Mouse (Mus musculus): ENCODE measurements at regions not wholly inside any gene's neighbourhood (a gene's known extent, or its start where the extent isn't known, plus 50 kb on each side); places are given as distances from the start of the nearest gene placed in this dataset.
"Not testable (repeated sequence)": the region's sequence is repeated elsewhere in the genome, so short reads cannot be mapped to it uniquely, and the experiment has no call there.

DNA sequence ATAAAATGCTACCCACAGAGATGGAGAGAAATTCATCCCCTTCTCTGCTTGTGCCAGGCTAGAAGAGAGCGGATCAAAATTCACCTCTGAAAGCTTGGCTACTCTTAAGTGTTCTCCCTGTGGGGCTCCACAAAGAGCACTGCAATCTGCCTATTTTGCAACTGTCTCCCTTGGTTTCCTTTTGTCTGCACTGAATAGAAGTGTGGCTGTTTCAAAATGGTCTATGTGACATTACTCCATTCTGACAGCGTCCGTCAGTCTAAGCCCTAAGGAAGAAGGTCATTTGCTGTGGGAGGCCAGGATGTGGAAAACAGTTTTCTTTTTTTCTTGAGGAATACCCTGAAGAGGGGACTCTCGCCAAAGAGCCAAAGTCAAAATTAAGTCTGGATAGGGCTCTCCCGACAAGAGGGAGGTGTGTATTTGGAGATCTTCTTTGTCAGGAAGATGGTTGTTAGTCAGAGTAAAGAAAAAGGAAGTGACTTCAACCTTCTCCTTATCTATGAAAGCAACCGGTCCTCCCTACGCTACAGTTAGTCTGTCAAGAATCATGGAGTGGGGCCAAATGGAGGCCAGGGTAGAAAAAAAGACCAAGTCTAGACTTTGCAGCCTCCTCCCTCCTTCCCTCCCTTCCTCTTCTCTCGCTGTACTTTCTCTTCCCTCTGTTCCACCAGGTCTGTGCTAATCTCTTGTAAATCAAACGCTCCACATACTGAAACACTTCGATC is 198.2 kb upstream of the Hmga2 start:
- no peaks in the 10 kb centered on the region for H3K36me3 ChIP-seq (replicated peaks; ENCODE audit: control insufficient read depth, insufficient read depth)
- ATAC-seq (ENCODE audit: low FRiP score) (no peak), DNase-seq (ENCODE audit: low spot score) (no peak)
- H3K27me3 ChIP-seq (ENCODE audit: control insufficient read depth, insufficient read depth, low read length) = no peaks in the 10 kb centered on the region
- H3K27ac ChIP-seq = no peak overlapping the region
- H3K4me2 ChIP-seq (replicated peaks) = no peak overlapping the region
- no peaks in the 10 kb centered on the region for H3K9me3 ChIP-seq (ENCODE audit: control insufficient read depth, low read length)
- no peak overlapping the region for H3K9ac ChIP-seq
- 44% methylated on average over 10 of the region's 10 CpGs for WGBS
- no peak overlapping the region for H3K4me3 ChIP-seq (replicated peaks; ENCODE audit: low read length)
- 0 out of 2 replicates have a peak, but pooled peaks cover 4% of the 10 kb centered on the region for H3K4me1 ChIP-seq (replicated peaks; ENCODE audit: control insufficient read depth, insufficient read depth, low read length)

DNA sequence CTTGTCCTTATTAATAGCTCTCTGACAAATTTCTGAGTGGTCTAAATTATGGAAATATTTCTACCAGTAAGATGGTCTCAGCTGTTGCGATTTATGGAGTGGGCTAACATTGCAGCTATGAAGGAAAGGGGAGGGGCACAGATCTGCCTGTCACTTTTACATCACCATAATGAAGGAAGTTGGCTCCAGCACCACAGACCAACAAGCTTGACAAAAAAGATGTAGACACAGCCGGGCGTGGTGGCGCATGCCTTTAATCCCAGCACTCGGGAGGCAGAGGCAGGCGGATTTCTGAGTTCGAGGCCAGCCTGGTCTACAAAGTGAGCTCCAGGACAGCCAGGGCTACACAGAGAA is 191.4 kb upstream of the Hmga2 start:
- H3K27me3 ChIP-seq (ENCODE audit: control insufficient read depth, insufficient read depth, low read length); H3K9me3 ChIP-seq (ENCODE audit: control insufficient read depth, low read length); H3K9ac ChIP-seq; H3K4me2 ChIP-seq (replicated peaks); H3K36me3 ChIP-seq (replicated peaks; ENCODE audit: control insufficient read depth, insufficient read depth); ATAC-seq (ENCODE audit: low FRiP score); DNase-seq (ENCODE audit: low spot score); H3K4me3 ChIP-seq (replicated peaks; ENCODE audit: low read length); H3K27ac ChIP-seq; H3K4me1 ChIP-seq (replicated peaks; ENCODE audit: control insufficient read depth, insufficient read depth, low read length): not testable (repeated sequence)
- WGBS = 97% methylated on average over 7 of the region's 7 CpGs

DNA sequence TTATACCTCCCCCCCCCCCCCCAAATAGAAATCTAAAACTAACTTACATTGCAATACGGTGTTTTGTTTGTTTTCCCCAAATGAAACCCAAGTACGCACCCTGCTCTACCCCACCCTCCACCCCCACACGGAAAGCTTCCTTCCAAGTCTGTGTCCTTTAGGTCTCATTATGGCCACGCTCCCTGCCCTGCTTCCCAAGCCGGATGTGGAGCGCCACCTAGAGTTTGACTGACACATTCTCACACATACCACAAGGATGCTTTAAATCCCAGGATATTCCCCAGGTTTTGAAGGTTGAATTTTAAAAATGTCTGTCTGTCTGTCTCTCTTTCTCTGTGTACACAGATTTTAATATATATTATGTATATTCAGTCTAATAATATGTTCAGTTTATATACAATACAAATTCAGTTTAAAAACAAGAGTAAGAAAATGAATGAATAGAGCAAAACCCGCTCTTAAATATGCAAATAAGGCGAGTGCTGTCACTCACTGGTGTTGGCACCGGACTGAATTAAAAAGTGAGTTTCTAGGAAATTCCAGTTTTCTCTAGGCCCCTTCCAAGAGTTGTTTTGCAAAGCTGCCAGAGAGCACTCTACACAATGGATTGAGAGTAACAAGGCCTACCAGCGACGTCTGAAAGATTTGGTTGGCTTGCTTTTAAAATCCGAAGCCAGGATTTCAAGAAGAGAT is 190.9 kb upstream of the Hmga2 start:
- Histone ChIP-seq H3K36me3 (replicated peaks; ENCODE audit: control insufficient read depth, insufficient read depth) (no peaks in the 10 kb centered on the region), H3K4me1 (replicated peaks; ENCODE audit: control insufficient read depth, insufficient read depth, low read length) (no peaks in the 10 kb centered on the region), H3K27ac (no peak overlapping the region), H3K4me2 (replicated peaks) (no peak overlapping the region), H3K27me3 (ENCODE audit: control insufficient read depth, insufficient read depth, low read length) (no peaks in the 10 kb centered on the region), H3K9me3 (ENCODE audit: control insufficient read depth, low read length) (no peaks in the 10 kb centered on the region), H3K4me3 (replicated peaks; ENCODE audit: low read length) (no peak overlapping the region), H3K9ac (no peak overlapping the region)
- ATAC-seq (ENCODE audit: low FRiP score) (no peak), DNase-seq (ENCODE audit: low spot score) (peak; percentile 53)
- WGBS = 59% methylated on average over 12 of the region's 12 CpGs

DNA sequence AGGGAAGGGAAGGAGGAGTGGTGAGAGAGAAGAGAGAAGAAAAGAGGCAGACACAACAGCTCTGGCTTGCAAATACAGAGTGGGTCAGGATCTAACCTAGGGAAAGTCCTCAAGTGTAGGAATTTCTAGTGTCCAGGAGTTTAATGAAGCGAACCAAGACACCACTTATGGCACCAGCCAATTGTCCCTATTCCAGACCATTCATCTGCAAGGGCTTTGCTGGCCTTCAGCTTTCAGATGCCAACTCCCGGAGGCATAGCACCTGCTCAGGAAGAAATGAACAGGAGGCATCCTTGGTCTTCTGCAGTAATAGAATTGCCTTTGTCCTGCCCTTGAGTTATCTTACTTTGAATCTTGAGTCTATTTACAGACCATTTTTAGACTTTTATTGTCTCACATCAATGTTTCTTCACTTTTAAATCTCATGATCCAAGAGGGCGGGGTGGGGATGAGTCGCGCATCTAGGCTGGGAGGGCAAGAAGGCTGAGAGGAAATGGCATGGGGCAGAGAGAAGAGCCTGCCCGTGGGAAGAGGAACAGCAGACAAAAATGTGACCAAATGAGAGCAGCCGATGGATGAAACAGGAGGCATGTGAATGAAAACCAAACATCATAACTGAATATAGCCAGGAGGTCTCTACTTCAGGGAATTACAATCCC is 190.1 kb upstream of the Hmga2 start:
- Histone ChIP-seq H3K4me2 (replicated peaks) (no peak overlapping the region), H3K27ac (no peak overlapping the region), H3K27me3 (ENCODE audit: control insufficient read depth, insufficient read depth, low read length) (no peaks in the 10 kb centered on the region), H3K4me3 (replicated peaks; ENCODE audit: low read length) (no peak overlapping the region), H3K9me3 (ENCODE audit: control insufficient read depth, low read length) (no peaks in the 10 kb centered on the region), H3K4me1 (replicated peaks; ENCODE audit: control insufficient read depth, insufficient read depth, low read length) (no peaks in the 10 kb centered on the region), H3K9ac (no peak overlapping the region), H3K36me3 (replicated peaks; ENCODE audit: control insufficient read depth, insufficient read depth) (no peaks in the 10 kb centered on the region)
- 92% methylated on average over 7 of the region's 7 CpGs for WGBS
- no peak for ATAC-seq (ENCODE audit: low FRiP score)
- DNase-seq (ENCODE audit: low spot score) = no peak

DNA sequence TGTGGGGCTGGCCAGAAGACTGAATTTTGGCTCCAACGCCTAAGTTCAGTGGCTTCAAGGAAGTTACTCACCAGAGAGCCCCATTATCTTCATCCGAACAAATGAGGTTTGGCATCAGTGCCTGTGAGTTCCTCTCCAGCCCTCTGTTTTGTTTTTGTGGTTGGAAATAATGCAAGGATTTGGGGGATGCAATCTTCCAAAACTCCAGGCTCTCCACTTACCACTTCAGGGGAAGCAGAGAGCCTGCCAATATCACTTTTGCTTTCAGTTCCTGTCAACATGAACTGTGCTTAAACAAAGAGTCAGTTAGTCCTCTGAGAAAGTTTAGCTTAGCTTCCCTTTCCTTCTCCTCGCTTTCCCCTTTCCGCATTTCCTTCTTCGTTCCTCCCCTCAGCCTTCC is 189.4 kb upstream of the Hmga2 start:
- Histone ChIP-seq H3K4me1 (replicated peaks; ENCODE audit: control insufficient read depth, insufficient read depth, low read length) (no peaks in the 10 kb centered on the region), H3K9ac (no peak overlapping the region), H3K9me3 (ENCODE audit: control insufficient read depth, low read length) (no peaks in the 10 kb centered on the region), H3K27me3 (ENCODE audit: control insufficient read depth, insufficient read depth, low read length) (no peaks in the 10 kb centered on the region), H3K4me2 (replicated peaks) (no peak overlapping the region), H3K4me3 (replicated peaks; ENCODE audit: low read length) (no peak overlapping the region), H3K36me3 (replicated peaks; ENCODE audit: control insufficient read depth, insufficient read depth) (no peaks in the 10 kb centered on the region), H3K27ac (no peak overlapping the region)
- DNase-seq (ENCODE audit: low spot score) = no peak
- no peak for ATAC-seq (ENCODE audit: low FRiP score)
- WGBS = 82% methylated on average over 5 of the region's 5 CpGs

DNA sequence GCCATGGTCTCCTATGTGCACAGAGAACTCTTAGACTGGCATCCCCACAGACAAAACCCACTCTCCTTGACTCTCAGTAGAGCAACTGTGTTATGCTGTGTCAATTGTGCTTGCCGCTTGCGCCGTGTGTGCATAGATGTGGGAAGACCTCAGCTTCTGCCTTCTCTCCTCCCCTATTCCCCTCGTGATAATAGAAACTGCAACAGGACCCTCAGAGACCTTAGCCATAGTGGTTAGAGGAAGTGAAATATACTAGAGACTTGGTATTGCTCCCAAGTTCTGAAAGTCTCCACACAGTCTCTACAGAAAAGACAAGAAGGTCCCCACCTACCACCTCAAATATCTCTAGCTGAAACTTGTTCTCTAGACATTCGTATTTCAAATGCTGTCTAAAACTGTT is 188.2 kb upstream of the Hmga2 start:
- DNase-seq (ENCODE audit: low spot score) = no peak
- H3K36me3 ChIP-seq (replicated peaks; ENCODE audit: control insufficient read depth, insufficient read depth) = no peaks in the 10 kb centered on the region
- WGBS = 86% methylated on average over 5 of the region's 5 CpGs
- H3K9ac ChIP-seq = no peak overlapping the region
- H3K27me3 ChIP-seq (ENCODE audit: control insufficient read depth, insufficient read depth, low read length) = no peaks in the 10 kb centered on the region
- ATAC-seq (ENCODE audit: low FRiP score) = no peak
- no peaks in the 10 kb centered on the region for H3K9me3 ChIP-seq (ENCODE audit: control insufficient read depth, low read length)
- H3K27ac ChIP-seq = no peak overlapping the region
- no peak overlapping the region for H3K4me3 ChIP-seq (replicated peaks; ENCODE audit: low read length)
- no peak overlapping the region for H3K4me2 ChIP-seq (replicated peaks)
- no peaks in the 10 kb centered on the region for H3K4me1 ChIP-seq (replicated peaks; ENCODE audit: control insufficient read depth, insufficient read depth, low read length)

DNA sequence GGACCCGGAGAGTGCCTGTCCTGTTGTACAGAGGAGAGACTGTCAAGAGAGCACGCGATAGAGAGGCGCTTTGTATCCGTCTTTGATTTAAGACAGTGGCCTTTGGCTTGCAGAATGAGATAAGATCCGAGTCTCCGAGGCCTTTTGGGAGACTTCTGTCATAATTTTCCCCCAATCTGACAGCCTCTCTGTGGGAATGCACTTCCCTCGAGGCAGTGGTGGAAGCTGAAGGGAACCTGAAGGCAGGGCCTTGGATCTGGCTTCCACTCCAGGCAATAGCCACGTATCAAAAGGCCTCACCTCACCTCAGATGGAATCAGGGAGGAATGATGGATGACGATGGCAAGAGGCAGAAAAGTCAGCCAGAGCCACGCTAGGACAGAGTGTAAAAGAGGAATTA is 187.1 kb upstream of the Hmga2 start:
- no peak overlapping the region for H3K9ac ChIP-seq
- no peaks in the 10 kb centered on the region for H3K27me3 ChIP-seq (ENCODE audit: control insufficient read depth, insufficient read depth, low read length)
- no peaks in the 10 kb centered on the region for H3K9me3 ChIP-seq (ENCODE audit: control insufficient read depth, low read length)
- H3K36me3 ChIP-seq (replicated peaks; ENCODE audit: control insufficient read depth, insufficient read depth) = no peaks in the 10 kb centered on the region
- H3K4me2 ChIP-seq (replicated peaks) = no peak overlapping the region
- no peaks in the 10 kb centered on the region for H3K4me1 ChIP-seq (replicated peaks; ENCODE audit: control insufficient read depth, insufficient read depth, low read length)
- whole genome bisulfite sequencing = 75% methylated on average over 11 of the region's 11 CpGs
- H3K4me3 ChIP-seq (replicated peaks; ENCODE audit: low read length) = no peak overlapping the region
- no peak for DNase-seq (ENCODE audit: low spot score)
- ATAC-seq (ENCODE audit: low FRiP score) = no peak
- no peak overlapping the region for H3K27ac ChIP-seq

DNA sequence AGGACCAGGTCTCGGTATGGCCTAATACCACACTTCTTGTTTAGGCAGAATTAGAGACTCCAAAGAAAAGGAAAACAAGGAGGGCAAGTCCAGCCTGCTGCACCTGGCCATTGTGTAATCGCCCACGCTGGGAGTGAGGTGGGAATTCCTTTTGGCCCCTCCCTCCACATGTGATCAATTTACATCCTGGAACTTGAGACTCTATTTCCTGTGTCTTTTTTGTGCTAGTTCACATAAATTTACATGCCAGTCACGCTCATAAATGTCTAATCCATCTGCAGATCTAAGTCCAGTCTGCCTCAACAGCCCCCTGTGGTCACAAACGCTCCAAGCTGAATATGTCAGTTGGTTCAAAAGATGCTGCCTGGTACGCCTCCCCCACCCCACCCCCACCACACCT is 184.2 kb upstream of the Hmga2 start:
- DNase-seq (ENCODE audit: low spot score) = no peak
- H3K4me3 ChIP-seq (replicated peaks; ENCODE audit: low read length) = no peak overlapping the region
- 36% methylated on average over 6 of the region's 6 CpGs for WGBS

DNA sequence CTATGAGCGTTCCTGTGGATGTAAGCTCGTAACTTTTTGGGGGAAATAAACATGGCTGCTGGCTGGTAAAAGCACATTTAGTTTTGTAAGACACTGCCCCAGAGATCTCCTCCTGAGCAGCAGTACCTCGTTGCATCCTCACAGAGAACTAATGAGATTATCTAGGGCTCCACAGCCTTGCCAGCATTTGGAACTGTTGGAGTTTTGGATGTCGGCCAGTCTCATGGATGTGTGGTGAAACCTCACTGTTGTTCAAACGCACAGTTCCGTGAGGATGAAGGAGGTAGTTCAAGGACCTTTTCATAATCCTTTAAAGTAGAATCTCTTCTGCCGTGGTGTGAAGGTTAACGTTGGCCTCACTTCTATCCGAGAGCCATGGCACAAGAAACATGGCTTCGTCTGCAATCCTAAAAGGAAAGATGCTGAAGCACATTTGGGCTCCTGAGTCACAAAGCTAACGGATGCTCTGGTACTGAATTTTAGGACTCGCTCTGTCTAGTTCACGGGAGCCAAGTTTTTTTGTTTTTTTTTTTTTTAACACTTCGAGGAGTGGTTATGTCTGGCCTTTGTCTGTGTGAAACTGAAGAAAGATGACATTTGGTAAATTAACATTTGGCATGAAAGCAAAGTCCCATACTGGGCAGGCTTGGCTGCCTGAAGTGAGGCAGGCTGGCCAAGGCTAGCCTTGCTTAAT is 179.1 kb upstream of the Hmga2 start:
- DNase-seq (ENCODE audit: low spot score) (peak; percentile 56), ATAC-seq (ENCODE audit: low FRiP score) (no peak)
- Histone ChIP-seq H3K9me3 (ENCODE audit: control insufficient read depth, low read length) (0 out of 2 replicates have a peak, but pooled peaks cover 2% of the 10 kb centered on the region), H3K4me1 (replicated peaks; ENCODE audit: control insufficient read depth, insufficient read depth, low read length) (no peaks in the 10 kb centered on the region), H3K36me3 (replicated peaks; ENCODE audit: control insufficient read depth, insufficient read depth) (no peaks in the 10 kb centered on the region), H3K27ac (0 out of 2 replicates have a peak overlapping the region, but pooled peaks have one; percentile 18), H3K9ac (no peak overlapping the region), H3K4me3 (replicated peaks; ENCODE audit: low read length) (no peak overlapping the region), H3K4me2 (replicated peaks) (no peak overlapping the region), H3K27me3 (ENCODE audit: control insufficient read depth, insufficient read depth, low read length) (no peaks in the 10 kb centered on the region)
- 69% methylated on average over 14 of the region's 14 CpGs for WGBS

More for the DNA sequence above, 184.2 kb upstream of the Hmga2 start:
- no peaks in the 10 kb centered on the region for H3K4me1 ChIP-seq (replicated peaks; ENCODE audit: control insufficient read depth, insufficient read depth, low read length)
- no peaks in the 10 kb centered on the region for H3K9me3 ChIP-seq (ENCODE audit: control insufficient read depth, low read length)
- H3K27ac ChIP-seq = no peak overlapping the region
- no peak for ATAC-seq (ENCODE audit: low FRiP score)
- H3K4me2 ChIP-seq (replicated peaks) = no peak overlapping the region
- H3K9ac ChIP-seq = no peak overlapping the region
- H3K27me3 ChIP-seq (ENCODE audit: control insufficient read depth, insufficient read depth, low read length) = no peaks in the 10 kb centered on the region
- no peaks in the 10 kb centered on the region for H3K36me3 ChIP-seq (replicated peaks; ENCODE audit: control insufficient read depth, insufficient read depth)

All from hindbrain, embryonic 14.5 days (tissue).